Mouse (Mus musculus): ENCODE results near the gene Rab43. TPM values are rescaled to one million over a fixed set of nuclear protein-coding genes. Genes with fewer than 3 reads are reported as not detected.

Gene Rab43
- 13.4 and 13.8 TPM in 2 replicates for polyA plus RNA-seq (2012; rRNA removed)

DNA sequence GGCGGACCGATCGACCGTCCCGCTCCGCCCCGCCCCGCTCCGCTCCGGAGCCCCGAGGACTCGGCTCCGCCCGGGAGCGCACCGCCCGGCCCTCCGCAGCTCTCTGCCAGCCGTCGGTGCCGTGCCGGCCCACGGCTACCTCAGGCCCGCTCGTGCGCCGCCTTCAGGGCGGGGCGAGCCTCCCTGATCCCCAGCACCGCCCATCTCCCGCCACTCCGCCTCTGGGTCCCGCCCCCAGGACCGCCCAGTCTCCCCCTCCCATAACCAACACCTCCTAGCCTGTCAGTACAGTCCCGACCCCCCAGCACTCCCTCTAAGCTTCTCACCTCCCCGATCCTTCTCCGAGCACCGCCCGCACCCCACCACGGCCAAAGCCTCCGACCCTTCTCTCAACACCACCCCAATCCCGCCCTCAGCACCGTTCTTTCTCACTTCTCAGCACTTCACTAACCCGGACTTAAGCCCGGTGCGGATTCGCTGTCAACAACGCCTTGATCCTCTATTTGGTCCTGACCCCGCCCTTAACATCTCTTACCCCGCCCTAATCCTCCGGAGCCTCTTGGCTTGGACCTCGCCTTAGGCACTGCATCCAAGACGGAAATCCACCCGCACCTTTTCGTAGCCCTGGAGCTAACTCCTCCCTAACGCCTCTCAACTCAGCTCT, at the start of gene Rab43:
Gene Rab43 (minus strand): TSS at position 490 of the 664 bp plus-strand sequence.

DNA sequence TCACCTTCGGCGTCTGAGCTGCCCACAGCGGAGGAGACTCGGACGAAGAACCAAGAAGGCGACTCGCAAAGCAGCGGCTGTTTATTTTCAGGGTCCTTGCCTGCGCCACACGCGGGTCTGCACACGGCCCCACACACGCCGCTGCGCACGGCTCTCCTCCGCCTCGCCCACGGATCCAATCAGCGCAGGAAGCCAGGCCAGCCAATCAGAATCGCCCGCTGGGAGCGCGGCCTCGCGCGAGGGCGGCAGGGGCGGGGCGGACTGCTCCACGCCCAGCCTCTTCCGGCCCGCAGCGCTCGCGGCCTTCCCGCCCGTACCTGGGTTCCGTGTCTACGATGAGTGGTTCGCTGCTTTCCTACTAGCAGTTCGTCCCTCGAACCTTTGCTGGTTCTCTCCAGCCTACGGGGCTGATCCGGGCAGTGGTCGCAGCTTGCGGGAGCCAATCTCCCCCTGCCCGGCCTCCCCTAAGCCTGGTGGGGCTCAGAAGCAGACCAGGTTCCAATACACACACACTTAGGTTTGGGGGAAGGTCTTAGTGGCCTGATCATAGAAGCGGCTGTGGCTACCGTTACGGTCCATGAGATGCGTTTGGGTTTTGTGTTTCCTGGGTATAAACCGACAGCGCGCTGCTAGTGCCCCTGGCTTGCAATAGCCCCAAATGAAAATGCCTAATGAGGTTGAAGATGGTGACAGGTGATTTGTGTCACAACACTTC, 39.1 kb upstream of the Rab43 start, which contains the start of gene Cnbp:
Gene Cnbp (minus strand): TSS at position 207 of the 715 bp plus-strand sequence.

DNA sequence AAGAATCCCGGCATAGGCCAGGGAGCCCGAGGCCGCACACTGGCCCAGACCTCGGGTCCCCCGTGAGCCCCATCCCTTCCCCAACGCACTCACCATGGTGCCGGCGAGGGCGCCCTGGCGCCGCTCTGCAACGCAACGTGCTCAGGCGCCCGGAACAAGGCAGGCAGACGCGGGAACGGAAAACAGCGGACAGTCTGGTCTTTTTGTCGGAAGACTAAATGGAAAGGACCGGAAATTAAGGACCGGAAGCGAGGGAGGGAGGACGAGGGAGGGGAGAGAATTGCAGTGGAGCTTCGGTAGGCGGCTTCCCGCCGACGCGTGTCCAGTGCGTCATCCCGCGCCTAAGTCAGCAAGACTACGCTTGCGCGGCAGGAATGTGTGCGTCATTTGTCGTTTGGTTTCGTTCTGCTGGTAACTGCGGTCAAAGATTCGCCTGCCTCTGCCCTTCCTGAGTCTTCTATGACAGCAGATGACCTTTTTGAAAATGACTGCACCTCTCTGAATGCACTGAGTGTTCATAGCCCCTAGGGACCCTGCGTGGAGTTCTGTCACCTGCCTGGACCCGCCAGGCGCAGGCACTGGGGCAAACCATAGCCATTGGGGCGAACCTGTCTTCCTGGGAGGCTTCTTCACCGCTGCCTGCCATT, 26.7 kb upstream of the Rab43 start, which contains the start of gene Isy1:
Gene Isy1 (minus strand): TSS at position 248 of the 647 bp plus-strand sequence.

GRCm38 (mm10) chr6:87835695-87836094, 23.7 kb upstream of the Rab43 start, which contains the start of gene Gm45140:
Gene Gm45140 (minus strand): TSS chr6:87835795.

DNA sequence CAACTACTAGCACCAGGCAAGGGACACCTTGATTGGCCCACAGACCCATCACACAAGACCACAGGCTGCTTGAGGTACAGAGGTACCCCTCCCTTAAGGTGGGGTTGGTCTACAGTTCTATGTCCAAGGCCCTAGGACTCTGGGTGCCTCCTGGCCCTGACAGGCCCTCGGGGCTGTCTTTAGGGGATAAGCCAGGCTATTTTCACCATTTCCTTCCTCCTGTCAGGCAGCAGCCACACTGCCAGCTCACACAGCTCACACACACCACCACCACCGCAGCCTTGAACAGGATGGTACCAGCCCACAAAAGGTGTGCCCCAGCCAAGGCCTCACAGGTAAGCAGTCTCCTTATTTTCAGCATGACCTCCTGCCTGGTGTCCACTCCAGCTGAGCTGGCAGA, 34.1 kb downstream of the Rab43 start, which contains the start of gene Gp9:
Gene Gp9 (plus strand): TSS at position 231 of the 400 bp plus-strand sequence.

Other genes starting within 250 kb of the Rab43 start
- 1.1 and 1.6 TPM in 2 replicates for gene Prokr1, start 221.4 kb downstream of the Rab43 start, polyA plus RNA-seq (2012; rRNA removed)
- gene Aplf, start 140.0 kb downstream of the Rab43 start, polyA plus RNA-seq (2012; rRNA removed) = 6.8 and 7.7 TPM in 2 replicates
- 3.7 and 4.2 TPM in 2 replicates for gene Efcc1, start 81.3 kb downstream of the Rab43 start, polyA plus RNA-seq (2012; rRNA removed)
- gene Gp9, start 34.1 kb downstream of the Rab43 start, polyA plus RNA-seq (2012; rRNA removed) = 0.15 TPM in 1 of 2 replicates, not detected in the other
- gene Gm45140, start 23.6 kb upstream of the Rab43 start, polyA plus RNA-seq (2012; rRNA removed) = 6.0 and 8.7 TPM in 2 replicates
- gene Isy1, start 26.6 kb upstream of the Rab43 start, polyA plus RNA-seq (2012; rRNA removed) = 32.0 and 38.4 TPM in 2 replicates
- 263 and 285 TPM in 2 replicates for gene Cnbp, start 38.9 kb upstream of the Rab43 start, polyA plus RNA-seq (2012; rRNA removed)
- 113 and 116 TPM in 2 replicates for gene Copg1, start 75.7 kb upstream of the Rab43 start, polyA plus RNA-seq (2012; rRNA removed)
- 41.5 and 42.1 TPM in 2 replicates for gene Hmces, start 101.8 kb upstream of the Rab43 start, polyA plus RNA-seq (2012; rRNA removed)
- gene H1fx, start 169.5 kb upstream of the Rab43 start, polyA plus RNA-seq (2012; rRNA removed) = 72.2 and 90.4 TPM in 2 replicates
- gene Rab7, start 233.1 kb upstream of the Rab43 start, polyA plus RNA-seq (2012; rRNA removed) = 318 and 321 TPM in 2 replicates